Mouse (Mus musculus) brain, embryonic 14.5 days (tissue): ENCODE results near the gene Mcat.

Experiments
- CTCF ChIP-seq: fragments of 200-500 bp; IDR thresholded peaks from 2 replicates; pipeline ENCODE4 v1.5.1; 2012; ENCODE audit warnings: inconsistent platforms, mild to moderate bottlenecking, moderate library complexity, borderline replicate concordance; ENCODE audit not compliant: insufficient read depth, insufficient read length; ENCODE audit errors: extremely low read depth
- POLR2A ChIP-seq: fragments of 200-500 bp; IDR thresholded peaks from 2 replicates; pipeline ENCODE4 v1.6.1; 2012; ENCODE audit warnings: mild to moderate bottlenecking, inconsistent platforms, borderline replicate concordance; ENCODE audit not compliant: poor library complexity, insufficient read depth, insufficient read length, severe bottlenecking; ENCODE audit errors: extremely low read depth

DNA sequence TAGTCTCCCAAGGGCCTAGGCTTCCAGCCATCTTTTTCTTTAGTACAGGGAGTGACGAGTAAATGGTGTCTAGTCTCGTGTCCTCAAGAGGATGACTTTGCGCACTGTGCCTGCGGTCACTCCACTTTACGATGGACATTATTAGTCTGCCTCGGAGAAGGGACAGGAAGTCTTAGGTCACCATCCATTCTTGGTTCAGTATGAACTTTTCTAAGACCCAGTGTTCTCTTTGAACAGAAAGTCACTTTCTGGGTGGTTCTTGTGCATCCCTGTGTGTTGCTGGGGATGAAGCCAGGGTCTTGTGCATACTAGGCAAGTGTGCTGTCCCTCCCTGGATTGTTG is 27.7 kb downstream of the Mcat start:
- TF ChIP-seq CTCF (no peak), POLR2A (no peak)
